Mouse (Mus musculus): Measurements from ENCODE around the gene Gm5926. TPM values are rescaled to one million over a fixed set of nuclear protein-coding genes. Genes with fewer than 3 reads are reported as not detected.
"Not testable (repeated sequence)": the region's sequence is repeated elsewhere in the genome, so short reads cannot be mapped to it uniquely, and the experiment has no call there.

The Gm5926 gene
- total RNA-seq (2014; rRNA removed) (not detected in 2 replicates), polyA plus RNA-seq (2015; fragmentation: Nextera tagmentation; extraction: Ambion mirVana) (not detected in 2 replicates)

DNA sequence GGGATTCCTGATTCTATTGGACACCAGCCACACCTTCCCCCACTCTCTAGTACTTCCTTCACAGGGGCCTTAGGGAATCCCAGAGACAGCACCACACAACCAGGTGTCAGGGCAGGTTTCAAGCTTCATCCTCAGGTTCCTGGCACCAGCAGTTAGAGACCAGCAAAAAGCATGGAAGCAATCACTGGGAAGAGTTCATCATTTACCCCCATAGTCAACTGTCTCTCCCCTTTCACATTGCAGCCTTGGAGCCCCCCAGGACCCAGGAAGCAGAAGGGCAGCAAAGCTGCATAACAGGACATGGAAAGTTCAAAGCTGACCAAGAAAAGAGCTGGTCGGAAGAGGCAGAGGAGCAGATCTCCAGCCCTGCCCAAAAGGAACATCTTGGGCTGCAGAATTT, at the start of gene Gm5926:
Gene Gm5926 (plus strand): TSS at position 301 of the 400 bp plus-strand sequence.
- H3K9ac ChIP-seq (replicated peaks; ENCODE audit: low read length); H3K4me1 ChIP-seq (ENCODE audit: insufficient read depth, low read length); H3K27ac ChIP-seq; DNase-seq (ENCODE audit: low spot score); H3K4me3 ChIP-seq (ENCODE audit: low read length); ATAC-seq; H3K27me3 ChIP-seq (ENCODE audit: insufficient read depth, low read length); H3K4me2 ChIP-seq (ENCODE audit: low read depth, low read length); H3K9me3 ChIP-seq (ENCODE audit: low read length); H3K36me3 ChIP-seq (ENCODE audit: insufficient read depth, low read length): not testable (repeated sequence)
- no CpG with 5 or more reads among the region's 1 CpGs for WGBS

DNA sequence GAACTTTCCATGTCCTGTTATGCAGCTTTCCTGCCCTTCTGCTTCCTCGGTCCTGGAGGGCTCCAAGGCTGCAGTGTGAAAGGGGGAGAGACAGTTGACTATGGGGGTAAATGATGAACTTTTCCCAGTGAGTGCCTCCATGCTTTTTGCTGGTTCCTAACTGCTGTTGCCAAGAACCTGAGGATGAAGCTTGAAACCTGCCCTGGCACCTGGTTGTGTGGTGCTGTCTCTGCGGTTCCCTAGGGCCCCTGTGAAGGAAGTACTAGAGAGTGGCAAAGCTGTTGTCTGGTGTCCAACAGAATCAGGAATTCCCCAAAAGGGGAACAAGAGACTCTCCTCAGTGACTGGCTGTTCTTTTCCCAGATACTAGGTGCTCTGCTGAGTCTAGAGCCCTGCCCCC, 49.5 kb upstream of the Gm5926 start:
- not testable (repeated sequence) for ATAC-seq; H3K4me2 ChIP-seq (ENCODE audit: low read depth, low read length); DNase-seq (ENCODE audit: low spot score); H3K4me1 ChIP-seq (ENCODE audit: insufficient read depth, low read length); H3K9ac ChIP-seq (replicated peaks; ENCODE audit: low read length); H3K9me3 ChIP-seq (ENCODE audit: low read length); H3K36me3 ChIP-seq (ENCODE audit: insufficient read depth, low read length); H3K27ac ChIP-seq; H3K27me3 ChIP-seq (ENCODE audit: insufficient read depth, low read length); H3K4me3 ChIP-seq (ENCODE audit: low read length)
- 81% methylated on average over 1 of the region's 2 CpGs for WGBS

DNA sequence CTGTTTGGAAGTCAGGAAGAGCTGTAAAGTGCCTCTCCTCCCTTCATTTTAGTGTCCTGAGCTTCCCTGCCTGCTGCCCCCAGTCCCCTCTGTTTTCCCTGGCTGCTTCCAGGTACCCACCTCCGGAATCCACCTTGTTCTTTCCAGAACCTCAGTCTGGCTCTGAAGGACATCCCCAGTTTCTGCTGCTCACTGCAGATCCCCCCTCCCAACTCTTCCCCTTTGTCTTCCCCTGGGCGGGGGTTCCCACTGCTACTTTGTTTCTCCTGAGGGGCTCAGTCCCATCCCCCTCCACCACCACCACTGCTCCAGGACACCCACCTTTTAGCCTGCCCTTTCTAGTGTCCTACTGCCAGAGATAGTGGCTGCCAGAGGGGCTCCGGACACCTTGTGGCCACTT, 49.1 kb upstream of the Gm5926 start:
- DNase-seq (ENCODE audit: low spot score); H3K9me3 ChIP-seq (ENCODE audit: low read length); H3K27ac ChIP-seq; H3K4me1 ChIP-seq (ENCODE audit: insufficient read depth, low read length); H3K36me3 ChIP-seq (ENCODE audit: insufficient read depth, low read length); H3K9ac ChIP-seq (replicated peaks; ENCODE audit: low read length); H3K4me2 ChIP-seq (ENCODE audit: low read depth, low read length); ATAC-seq; H3K4me3 ChIP-seq (ENCODE audit: low read length); H3K27me3 ChIP-seq (ENCODE audit: insufficient read depth, low read length): not testable (repeated sequence)
- WGBS = 85% methylated on average over 3 of the region's 3 CpGs

Other genes with a start within 250 kb of the Gm5926 start
- gene Btbd35f1, start 90.7 kb upstream of the Gm5926 start, total RNA-seq (2014; rRNA removed) = not detected in 2 replicates
- gene Btbd35f1, start 90.7 kb upstream of the Gm5926 start, polyA plus RNA-seq (2015; fragmentation: Nextera tagmentation; extraction: Ambion mirVana) = not detected in 2 replicates
- not detected in 2 replicates for gene Btbd35f21, start 75.4 kb downstream of the Gm5926 start, total RNA-seq (2014; rRNA removed)
- not detected in 2 replicates for gene Btbd35f21, start 75.4 kb downstream of the Gm5926 start, polyA plus RNA-seq (2015; fragmentation: Nextera tagmentation; extraction: Ambion mirVana)
- not detected in 2 replicates for gene Btbd35f30, start 243.9 kb downstream of the Gm5926 start, total RNA-seq (2014; rRNA removed)
- gene Btbd35f30, start 243.9 kb downstream of the Gm5926 start, polyA plus RNA-seq (2015; fragmentation: Nextera tagmentation; extraction: Ambion mirVana) = not detected in 2 replicates

All from hindbrain, postnatal 0 days (tissue).